In genomic region chr1:136135046-136135445, GRCm38 (mm10) we compare ENCODE assay signal across 9 mouse cellular contexts. TPM values are rescaled to one million over a fixed set of nuclear protein-coding genes. Genes with fewer than 3 reads are reported as not detected.
DNase-seq lines count a peak whose midpoint lies in the region; ATAC-seq and TF ChIP-seq lines count a peak whose summit lies in the region.
"Had no signal": no experiment of that assay in that cellular context is flagged by ENCODE, and none has a peak within 500 bp of the region (broad histone marks: within the 10 kb centered on the region; RNA-seq: fewer than 3 reads in every experiment).

No protein-coding gene starts in this region.

- no peak for TF ChIP-seq CTCF in lung, adult 2 months (IDR thresholded peaks at IDR 0.05; ENCODE audit: insufficient read depth, low read length)
- no peak for TF ChIP-seq CTCF in liver, embryonic 14.5 days (IDR thresholded peaks at IDR 0.05; ENCODE audit: low read depth)

- no peak for ATAC-seq in forebrain, embryonic 13.5 days
- ATAC-seq in liver, embryonic 14.5 days (ENCODE audit: insufficient read depth), result peak; percentile 70
- ATAC-seq in neural tube, embryonic 15.5 days (ENCODE audit: low FRiP score), result no peak

- DNase-seq in lung, adult 18-20 months, result peak; percentile 87 to 89
- no peak for DNase-seq in lung, adult 2 months
- DNase-seq in liver, embryonic 14.5 days (ENCODE audit: low read depth in 3 of 3, low spot score in 3 of 3), result peak; percentile 66 to 75 (median 69)
- DNase-seq in embryo, embryonic 9.5 days (ENCODE audit: extremely low spot score), result no peak
- no peak for DNase-seq in ovary, postnatal 14 days (ENCODE audit: low spot score)
- no peak for DNase-seq in limb, embryonic 10.5 days (ENCODE audit: low spot score)

- H3K4me1 ChIP-seq in lung, adult 2 months (ENCODE audit: control insufficient read depth, insufficient read depth, low read length), result peaks cover 42% of the 10 kb centered on the region
- H3K4me1 ChIP-seq in forebrain, embryonic 13.5 days, result peaks cover 89% of the 10 kb centered on the region
- peaks cover 38 to 70% of the 10 kb centered on the region in 2 experiments for H3K4me1 ChIP-seq in liver, embryonic 14.5 days (replicated peaks; ENCODE audit: control insufficient read depth in 2 of 2, insufficient read depth in 2 of 2, low read length in 1 of 2)
- H3K4me1 ChIP-seq in neural tube, embryonic 15.5 days, result peaks cover 92% of the 10 kb centered on the region
- H3K4me1 ChIP-seq in limb, embryonic 10.5 days, result peaks cover 100% of the 10 kb centered on the region

- no peak for TF ChIP-seq POLR2A in lung, adult 2 months (IDR thresholded peaks at IDR 0.05; ENCODE audit: borderline replicate concordance, extremely low read depth, low read depth, low read length)

- H3K4me3 ChIP-seq in lung, adult 2 months (replicated peaks; ENCODE audit: extremely low read depth, low read depth, low read length), result no peak overlapping the region
- H3K4me3 ChIP-seq in forebrain, embryonic 13.5 days, result peak overlapping the region; percentile 89; the same call in 1 of the 2 replicates
- H3K4me3 ChIP-seq in liver, embryonic 14.5 days (ENCODE audit: insufficient read depth in 1 of 2, low read depth in 2 of 2, low read length in 2 of 2), result no peak overlapping the region
- no peak overlapping the region for H3K4me3 ChIP-seq in neural tube, embryonic 15.5 days (replicated peaks)
- H3K4me3 ChIP-seq in limb, embryonic 10.5 days, result no peak overlapping the region
- H3K4me3 ChIP-seq: limb, embryonic 13.5 days had no signal

- H3K36me3 ChIP-seq in forebrain, embryonic 13.5 days (ENCODE audit: poor library complexity, severe bottlenecking), result no peaks in the 10 kb centered on the region
- H3K36me3 ChIP-seq in liver, embryonic 14.5 days (replicated peaks; ENCODE audit: control insufficient read depth, insufficient read depth, low read depth), result no peaks in the 10 kb centered on the region
- H3K36me3 ChIP-seq in neural tube, embryonic 15.5 days, result no peaks in the 10 kb centered on the region
- H3K36me3 ChIP-seq in limb, embryonic 10.5 days, result no peaks in the 10 kb centered on the region
- H3K36me3 ChIP-seq: limb, embryonic 13.5 days had no signal

- no peaks in the 10 kb centered on the region for H3K27me3 ChIP-seq in forebrain, embryonic 13.5 days
- no peaks in the 10 kb centered on the region; the same call in 1 of the 2 replicates for H3K27me3 ChIP-seq in liver, embryonic 14.5 days (ENCODE audit: control insufficient read depth, insufficient read depth, low read length)
- H3K27me3 ChIP-seq in neural tube, embryonic 15.5 days (replicated peaks), result no peaks in the 10 kb centered on the region
- peaks cover 10% of the 10 kb centered on the region; the same call in 1 of the 2 replicates for H3K27me3 ChIP-seq in limb, embryonic 10.5 days (ENCODE audit: low read depth, poor library complexity, severe bottlenecking)
- H3K27me3 ChIP-seq: limb, embryonic 13.5 days had no signal

- WGBS in lung, adult 2 months, result 15% methylated on average over 1 of the region's 1 CpGs
- 74% methylated on average over 1 of the region's 1 CpGs for WGBS in forebrain, embryonic 13.5 days
- WGBS in liver, embryonic 14.5 days (ENCODE audit: insufficient replicate concordance), result 0% methylated on average over 1 of the region's 1 CpGs
- 35% methylated on average over 1 of the region's 1 CpGs for WGBS in neural tube, embryonic 15.5 days
- 49% methylated on average over 1 of the region's 1 CpGs for WGBS in limb, embryonic 10.5 days

- no peak overlapping the region for H3K9ac ChIP-seq in forebrain, embryonic 13.5 days
- H3K9ac ChIP-seq in liver, embryonic 14.5 days (replicated peaks), result peak overlapping the region; percentile 0; the same call in 1 of the 2 replicates
- 0 out of 2 replicates have a peak overlapping the region, but pooled peaks have one; percentile 5 for H3K9ac ChIP-seq in neural tube, embryonic 15.5 days (replicated peaks)

- peak overlapping the region; percentile 75 for H3K4me2 ChIP-seq in forebrain, embryonic 13.5 days
- peak overlapping the region; percentile 34 for H3K4me2 ChIP-seq in liver, embryonic 14.5 days (ENCODE audit: low read depth)
- H3K4me2 ChIP-seq in neural tube, embryonic 15.5 days, result peak overlapping the region; percentile 72
- H3K4me2 ChIP-seq: limb, embryonic 13.5 days had no signal

- H3K9me3 ChIP-seq in forebrain, embryonic 13.5 days (replicated peaks), result no peaks in the 10 kb centered on the region
- no peaks in the 10 kb centered on the region for H3K9me3 ChIP-seq in liver, embryonic 14.5 days (ENCODE audit: control insufficient read depth, low read length)
- H3K9me3 ChIP-seq in neural tube, embryonic 15.5 days (replicated peaks), result no peaks in the 10 kb centered on the region
- 0 out of 2 replicates have a peak, but pooled peaks cover 1% of the 10 kb centered on the region for H3K9me3 ChIP-seq in limb, embryonic 10.5 days (replicated peaks)
- H3K9me3 ChIP-seq: limb, embryonic 13.5 days had no signal

- no peak for TF ChIP-seq EP300 in liver, embryonic 14.5 days (IDR thresholded peaks at IDR 0.05; ENCODE audit: low read depth)

- H3K27ac ChIP-seq in forebrain, embryonic 13.5 days, result no peak overlapping the region; the same call in 1 of the 2 replicates
- peak overlapping the region; percentile 67 for H3K27ac ChIP-seq in liver, embryonic 14.5 days
- no peak overlapping the region for H3K27ac ChIP-seq in neural tube, embryonic 15.5 days (replicated peaks)
- no peak overlapping the region for H3K27ac ChIP-seq in limb, embryonic 10.5 days

RNA-seq across cellular contexts. Expression of gene Kif21b, which starts 3.9 kb away (rescaled TPM):
- 12.1 and 14.4 TPM in 2 replicates for polyA plus RNA-seq in lung, adult 2 months (2012; rRNA removed)
- 43.4 and 45.5 TPM in 2 replicates for polyA plus RNA-seq in forebrain, embryonic 13.5 days (2015; fragmentation: Nextera tagmentation; extraction: Ambion mirVana)
- 1.8 and 2.2 TPM in 2 replicates for polyA plus RNA-seq in liver, embryonic 14.5 days (2012; rRNA removed)
- 1.0 and 1.2 TPM in 2 replicates for polyA plus RNA-seq in liver, embryonic 14.5 days (2014; fragmentation: Nextera tagmentation; extraction: Ambion mirVana)
- polyA plus RNA-seq in neural tube, embryonic 15.5 days (2015; fragmentation: Nextera tagmentation; extraction: Ambion mirVana), result 32.3 and 37.1 TPM in 2 replicates
- polyA plus RNA-seq in limb, embryonic 10.5 days (2016; fragmentation: Nextera tagmentation; extraction: Ambion mirVana), result 7.2 and 10.9 TPM in 2 replicates

Comparison
In these comparisons a context has a peak if more than half of its experiments do, and no peak if none do; other contexts are left out.
1. DNase-seq: peak in lung, adult 18-20 months (2 of 2) and liver, embryonic 14.5 days (3 of 3); none in lung, adult 2 months (single experiment), embryo, embryonic 9.5 days (single experiment), ovary, postnatal 14 days (single experiment) and limb, embryonic 10.5 days (single experiment).
2. Peak in every context shown above with its lines, with median percentiles within 50 percentile points of each other: H3K4me2 ChIP-seq.